Mouse (Mus musculus) inflammation-experienced regulatory T-cells (primary cell): ENCODE measurements around the gene Ckmt1. TPM values are rescaled to one million over a fixed set of nuclear protein-coding genes. Genes with fewer than 3 reads are reported as not detected.

Experiments used
- polyA plus RNA-seq, 2 experiments: library from polyadenylated mRNA; unstranded; fragments of 100-300 nt; shearing (Covaris generic); gene quantifications; one replicate each; pipeline ENCODE4 v1.2.1; 2017

Gene Ckmt1
- polyA plus RNA-seq, result 1 to 10 TPM in 1 of 2 experiments, under 1 TPM in 1; 0.73 to 3.3 TPM

DNA sequence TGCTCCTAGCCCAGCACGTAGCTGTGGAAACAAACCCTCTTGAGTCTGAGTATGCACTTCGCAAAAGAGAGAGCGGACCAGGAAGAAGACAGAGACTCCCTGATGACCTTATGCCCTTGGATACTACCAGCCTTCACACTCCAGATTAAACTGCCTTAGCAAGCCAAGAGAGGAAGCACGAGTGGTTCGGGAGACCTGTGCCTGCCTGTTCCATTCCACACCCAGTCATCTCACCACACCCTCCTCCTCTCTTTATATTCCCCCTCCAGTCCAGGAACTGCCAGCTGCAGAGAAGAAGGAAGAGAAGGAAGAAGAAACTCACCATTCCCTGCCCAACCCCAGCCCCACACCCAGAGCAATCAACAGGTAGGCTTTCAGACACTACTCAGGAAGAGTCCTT lies at the start of gene Ckmt1:
Gene Ckmt1 (plus strand): TSS at position 221 of the 400 bp plus-strand sequence.

DNA sequence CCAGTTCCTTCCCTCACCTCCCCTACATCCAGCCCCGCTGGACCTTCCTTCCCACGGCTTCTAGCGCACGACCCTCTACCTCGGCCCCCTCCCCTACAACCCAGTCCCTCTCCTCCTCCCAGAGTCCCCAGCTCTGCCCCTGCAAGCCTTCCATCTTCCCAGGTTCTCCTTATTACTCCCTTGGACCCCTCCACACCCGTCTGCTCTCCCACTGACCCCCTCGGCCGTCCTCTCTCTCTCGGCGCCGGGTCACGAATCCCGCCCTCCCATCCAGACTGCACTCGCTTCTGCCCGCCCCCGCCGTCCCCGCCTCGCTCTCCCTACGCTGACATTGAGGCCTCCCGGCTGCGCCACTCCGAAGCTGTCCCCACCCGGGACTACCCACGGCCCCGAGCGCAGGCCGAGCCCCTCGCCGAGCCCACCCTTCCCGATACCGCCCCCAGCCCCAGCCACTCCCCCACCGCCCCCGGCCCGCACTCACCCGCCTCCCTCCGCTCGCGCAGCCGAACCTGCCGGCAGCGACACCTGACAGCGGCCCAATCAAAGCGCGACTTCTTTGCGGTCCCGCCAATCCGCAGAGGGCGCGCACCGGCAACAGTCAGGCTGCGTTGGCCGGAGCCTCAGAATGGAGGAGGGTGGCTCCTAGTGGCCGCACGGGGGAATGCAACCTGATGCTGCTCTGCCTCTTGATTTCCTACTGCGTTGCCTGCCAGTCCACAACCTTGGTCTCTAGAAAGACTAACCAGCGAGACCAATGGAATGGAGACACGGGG lies 2.5 kb upstream of the Ckmt1 start, which contains the start of gene Ppip5k1:
Gene Ppip5k1 (minus strand): TSS at position 577 of the 773 bp plus-strand sequence.

GRCm38 (mm10) chr2:121386961-121387575 lies 29.6 kb downstream of the Ckmt1 start, which contains the start of gene Strc:
TSS of gene Strc (minus strand) at chr2:121387168.

Other genes starting within 250 kb of the Ckmt1 start
- under 1 TPM; 0.10 to 0.26 TPM for gene Tgm7, start 247.9 kb upstream of the Ckmt1 start, polyA plus RNA-seq
- gene Adal, start 217.3 kb upstream of the Ckmt1 start, polyA plus RNA-seq, result 10 to 100 TPM; 15.9 to 18.3 TPM
- 10 to 100 TPM; 18.4 to 29.0 TPM for gene Lcmt2, start 217.1 kb upstream of the Ckmt1 start, polyA plus RNA-seq
- gene Tubgcp4, start 187.1 kb upstream of the Ckmt1 start, polyA plus RNA-seq, result 10 to 100 TPM; 76.3 to 77.3 TPM
- gene Zscan29, start 186.6 kb upstream of the Ckmt1 start, polyA plus RNA-seq, result 10 to 100 TPM; 36.3 to 41.3 TPM
- 10 to 100 TPM; 52.9 to 53.3 TPM for gene Trp53bp1, start 86.3 kb upstream of the Ckmt1 start, polyA plus RNA-seq
- gene Map1a, start 68.1 kb upstream of the Ckmt1 start, polyA plus RNA-seq, result under 1 TPM; 0.18 to 0.20 TPM
- 10 to 100 TPM; 11.5 to 20.2 TPM for gene Ppip5k1, start 2.3 kb upstream of the Ckmt1 start, polyA plus RNA-seq
- gene Strc, start 29.5 kb downstream of the Ckmt1 start, polyA plus RNA-seq, result under 1 TPM in 1 of 2 experiments, not detected in 1; 0.21 TPM
- gene Pdia3, start 56.1 kb downstream of the Ckmt1 start, polyA plus RNA-seq, result 100 to 1,000 TPM; 670 to 712 TPM
- gene Catsper2, start 56.1 kb downstream of the Ckmt1 start, polyA plus RNA-seq, result 1 to 10 TPM; 3.0 to 3.9 TPM
- gene Ell3, start 86.6 kb downstream of the Ckmt1 start, polyA plus RNA-seq, result 1 to 10 TPM in 1 of 2 experiments, under 1 TPM in 1; 0.26 to 1.1 TPM
- 100 to 1,000 TPM; 402 to 494 TPM for gene Serf2, start 91.5 kb downstream of the Ckmt1 start, polyA plus RNA-seq
- 100 to 1,000 TPM; 148 to 150 TPM for gene Hypk, start 95.6 kb downstream of the Ckmt1 start, polyA plus RNA-seq
- gene Serinc4, start 99.1 kb downstream of the Ckmt1 start, polyA plus RNA-seq, result under 1 TPM; 0.33 TPM
- gene Mfap1b, start 116.4 kb downstream of the Ckmt1 start, polyA plus RNA-seq, result 100 to 1,000 TPM in 1 of 2 experiments, 10 to 100 TPM in 1; 95.4 to 104 TPM
- 10 to 100 TPM; 33.1 to 44.8 TPM for gene Mfap1a, start 149.0 kb downstream of the Ckmt1 start, polyA plus RNA-seq
- gene Wdr76, start 149.0 kb downstream of the Ckmt1 start, polyA plus RNA-seq, result 1 to 10 TPM; 6.0 to 6.5 TPM